ENCODE assay signal across 8 mouse cellular contexts in genomic region chr3:103967861-103968691, GRCm38 (mm10). TPM values are rescaled to one million over a fixed set of nuclear protein-coding genes. Genes with fewer than 3 reads are reported as not detected.
DNase-seq lines count a peak whose midpoint lies in the region; ATAC-seq lines count a peak whose summit lies in the region.

TSS of gene Phtf1 (plus strand) at chr3:103968110.

- peak; percentile 81 for DNase-seq in R1 (ENCODE audit: low read depth, low spot score)
- peak; percentile 91 to 92 for DNase-seq in cerebellum, postnatal 25 days
- peak; percentile 85 to 89 for DNase-seq in frontal cortex, postnatal 36 days (ENCODE audit: low spot score in 2 of 2)
- peak; percentile 77 to 87 for DNase-seq in left cerebral cortex, adult 18-20 months (ENCODE audit: low spot score in 2 of 2)
- DNase-seq in right cerebral cortex, adult 18-20 months, result peak; percentile 85
- DNase-seq in urinary bladder, postnatal 10 days (ENCODE audit: low spot score), result peak; percentile 30

- H3K4me1 ChIP-seq in hindbrain, embryonic 16.5 days (ENCODE audit: control insufficient read depth, insufficient read depth, low read depth, low read length), result peaks cover 12% of the 10 kb centered on the region

- peaks cover 27% of the 10 kb centered on the region for H3K79me2 ChIP-seq in macrophage (ENCODE audit: inconsistent target)

- no peaks in the 10 kb centered on the region for H3K27me3 ChIP-seq in hindbrain, embryonic 16.5 days (replicated peaks; ENCODE audit: control insufficient read depth, insufficient read depth, low read length)

- peaks cover 2% of the 10 kb centered on the region; the same call in 1 of the 2 replicates for H3K36me3 ChIP-seq in hindbrain, embryonic 16.5 days (ENCODE audit: control insufficient read depth, insufficient read depth, low read length)
- 0 out of 2 replicates have a peak, but pooled peaks cover 9% of the 10 kb centered on the region for H3K36me3 ChIP-seq in macrophage (ENCODE audit: inconsistent target)

- H3K9me3 ChIP-seq in hindbrain, embryonic 16.5 days (ENCODE audit: control insufficient read depth, low read length), result no peaks in the 10 kb centered on the region

- peak within 1 kb of the TSS; percentile 95 for H3K4me3 ChIP-seq in hindbrain, embryonic 16.5 days (ENCODE audit: low read length)
- peak within 1 kb of the TSS; percentile 78 for H3K4me3 ChIP-seq in macrophage (ENCODE audit: inconsistent target)

- WGBS in hindbrain, embryonic 16.5 days, result under 1% methylated on average over 57 of the region's 70 CpGs
- 1% methylated on average over 63 of the region's 70 CpGs for WGBS in macrophage (ENCODE audit: missing documents)

- peak within 1 kb of the TSS; percentile 99 for H3K27ac ChIP-seq in hindbrain, embryonic 16.5 days (ENCODE audit: low read depth, low read length)
- peak within 1 kb of the TSS; percentile 84 for H3K27ac ChIP-seq in macrophage

- peak within 1 kb of the TSS; percentile 100 for H3K9ac ChIP-seq in hindbrain, embryonic 16.5 days (ENCODE audit: low read depth, low read length)

- peak; percentile 97 for ATAC-seq in hindbrain, embryonic 16.5 days

- H3K4me2 ChIP-seq in hindbrain, embryonic 16.5 days (ENCODE audit: low read length), result peak within 1 kb of the TSS; percentile 86

RNA-seq across cellular contexts. Expression of gene Phtf1, which starts in this region (rescaled TPM):
- polyA plus RNA-seq in hindbrain, embryonic 16.5 days (2015; fragmentation: Nextera tagmentation; extraction: Ambion mirVana), result 19.4 and 22.3 TPM in 2 replicates
- total RNA-seq in left cerebral cortex, adult 18-20 months (2021), result 10 to 100 TPM; 44.6 to 49.2 TPM
- total RNA-seq in macrophage (2018; cell fraction: chromatin; rRNA removed), result 10 to 100 TPM; 24.4 to 98.5 (median 36.3) TPM
- total RNA-seq in macrophage (2018; cell fraction: cytosol; rRNA removed), result 10 to 100 TPM in 13 of 26 experiments, 1 to 10 TPM in 13; 5.8 to 14.8 (median 10.2) TPM
- total RNA-seq in macrophage (2018; cell fraction: nucleus; rRNA removed), result 10 to 100 TPM in 25 of 26 experiments, 1 to 10 TPM in 1; 7.7 to 78.7 (median 22.0) TPM
- polyA plus RNA-seq in macrophage (2018), result 10.5 to 13.4 TPM (median 13.3 TPM) in 3 replicates

Comparison
In these comparisons a context has a peak if more than half of its experiments do, and no peak if none do; other contexts are left out.
1. Peak in every context shown above with its lines: DNase-seq, ATAC-seq, H3K4me3 ChIP-seq and H3K27ac ChIP-seq.
2. DNase-seq: peak in every context shown above with its lines; median percentile 92 in cerebellum, postnatal 25 days; 87 in frontal cortex, postnatal 36 days; 85 in right cerebral cortex, adult 18-20 months; 82 in left cerebral cortex, adult 18-20 months; 81 in R1; 30 in urinary bladder, postnatal 10 days.